Mouse (Mus musculus) left cerebral cortex, adult 2 months (tissue): ENCODE measurements around the gene Astn2. TPM values are rescaled to one million over a fixed set of nuclear protein-coding genes. Genes with fewer than 3 reads are reported as not detected.

ENCODE experiments used
- DNase-seq, 2 experiments: peaks; one replicate each; pipeline ENCODE4 v3.0.0; 2021 to 2022; ENCODE audit warnings: low spot score in 2 of 2, mixed read lengths in 1 of 2; ENCODE audit errors: extremely low spot score in 1 of 2
- H3K27ac ChIP-seq: fragments of 200-600 bp; 2 replicates; pipeline ENCODE4 v1.8.1; 2022
- H3K4me3 ChIP-seq: fragments of 200-600 bp; 2 replicates; pipeline ENCODE4 v1.8.1; 2022
- CTCF ChIP-seq: fragments of 200-600 bp; IDR thresholded peaks from 2 replicates; pipeline ENCODE4 v1.8.1; 2022; ENCODE audit warnings: antibody characterized with exemption, mild to moderate bottlenecking, moderate library complexity
- intact Hi-C: fragments of 180-260 bp; cut with DNase I; formaldehyde crosslinking; loops from one replicate; pipeline ENCODE4 v1.15.1; 2025
- total RNA-seq, 2 experiments: library from RNA; stranded (reverse); gene quantifications; 2 replicates each; pipeline ENCODE4 v1.2.3; 2021

Astn2 gene
- total RNA-seq, 2 experiments from 2014 or later = 38.3 to 40.3 TPM

- H3K4me3 ChIP-seq = no peak overlapping the region
- no peak for DNase-seq
- TF ChIP-seq CTCF = no peak
- intact Hi-C loops = no loop called here
- no peak overlapping the region for H3K27ac ChIP-seq
Observed at GRCm38 (mm10) chr4:65874236-65874781, 530.1 kb downstream of the Astn2 start.

GRCm38 (mm10) chr4:65864551-65864950 is 539.9 kb downstream of the Astn2 start:
- Histone ChIP-seq H3K27ac (no peak overlapping the region), H3K4me3 (no peak overlapping the region)
- DNase-seq = no peak
- no peak for TF ChIP-seq CTCF
- intact Hi-C loops = no loop called here

GRCm38 (mm10) chr4:65843191-65843590 is 561.2 kb downstream of the Astn2 start:
- Histone ChIP-seq H3K4me3 (no peak overlapping the region), H3K27ac (no peak overlapping the region)
- DNase-seq = no peak
- no peak for TF ChIP-seq CTCF
- intact Hi-C loops = no loop called here

GRCm38 (mm10) chr4:65839550-65840000 is 564.8 kb downstream of the Astn2 start:
- peak; percentile 10; the same call in 1 of the 2 replicates for TF ChIP-seq CTCF
- intact Hi-C loops = loop anchor here (5.0 to 10.0 kb wide), 3 partner anchors 145 to 565 kb away; partner anchors contain the start of gene Astn2
- Histone ChIP-seq H3K4me3 (no peak overlapping the region), H3K27ac (peak overlapping the region; percentile 58)
- DNase-seq = peak; percentile 18 to 37

- Histone ChIP-seq H3K27ac (peak overlapping the region; percentile 13; the same call in 1 of the 2 replicates), H3K4me3 (no peak overlapping the region)
- intact Hi-C loops = loop anchor here (5.0 to 10.0 kb wide), 3 partner anchors 144 to 566 kb away; partner anchors contain the start of gene Astn2
- no peak for DNase-seq
- TF ChIP-seq CTCF = no peak; the same call in 1 of the 2 replicates
Observed at GRCm38 (mm10) chr4:65838781-65839180, 565.6 kb downstream of the Astn2 start.

GRCm38 (mm10) chr4:65832971-65833370 is 571.4 kb downstream of the Astn2 start:
- intact Hi-C loops = loop anchor here (10.0 kb wide), 2 partner anchors 138 to 572 kb away; partner anchors contain the start of gene Astn2
- no peak overlapping the region for H3K4me3 ChIP-seq
- H3K27ac ChIP-seq = peak overlapping the region; percentile 6; the same call in 1 of the 2 replicates
- no peak for DNase-seq
- TF ChIP-seq CTCF = no peak

GRCm38 (mm10) chr4:65831872-65832271 is 572.5 kb downstream of the Astn2 start:
- no peak overlapping the region for H3K27ac ChIP-seq
- H3K4me3 ChIP-seq = no peak overlapping the region
- no peak for DNase-seq
- intact Hi-C loops = loop anchor here (10.0 kb wide), 2 partner anchors 137 to 573 kb away; partner anchors contain the start of gene Astn2
- TF ChIP-seq CTCF = no peak

- TF ChIP-seq CTCF = no peak
- Histone ChIP-seq H3K27ac (no peak overlapping the region), H3K4me3 (no peak overlapping the region)
- DNase-seq = no peak
- intact Hi-C loops = loop anchor here (10.0 kb wide), 2 partner anchors 136 to 574 kb away; partner anchors contain the start of gene Astn2
Observed at GRCm38 (mm10) chr4:65830495-65830894, 573.9 kb downstream of the Astn2 start.

GRCm38 (mm10) chr4:65821070-65821469 is 583.3 kb downstream of the Astn2 start:
- intact Hi-C loops = no loop called here
- no peak for TF ChIP-seq CTCF
- DNase-seq = no peak
- Histone ChIP-seq H3K27ac (no peak overlapping the region), H3K4me3 (no peak overlapping the region)

- Histone ChIP-seq H3K4me3 (no peak overlapping the region), H3K27ac (no peak overlapping the region)
- TF ChIP-seq CTCF = no peak
- no peak for DNase-seq
- intact Hi-C loops = no loop called here
Observed at GRCm38 (mm10) chr4:65820236-65820635, 584.2 kb downstream of the Astn2 start.

GRCm38 (mm10) chr4:65819835-65820234 is 584.6 kb downstream of the Astn2 start:
- TF ChIP-seq CTCF = no peak
- DNase-seq = no peak
- H3K27ac ChIP-seq = no peak overlapping the region
- intact Hi-C loops = no loop called here
- H3K4me3 ChIP-seq = no peak overlapping the region

- no peak overlapping the region for H3K4me3 ChIP-seq
- intact Hi-C loops = no loop called here
- DNase-seq = no peak
- TF ChIP-seq CTCF = no peak
- no peak overlapping the region for H3K27ac ChIP-seq
Observed at GRCm38 (mm10) chr4:65814176-65814535, 590.3 kb downstream of the Astn2 start.

GRCm38 (mm10) chr4:65813500-65814175 is 590.8 kb downstream of the Astn2 start:
- TF ChIP-seq CTCF = no peak
- Histone ChIP-seq H3K27ac (no peak overlapping the region), H3K4me3 (no peak overlapping the region)
- intact Hi-C loops = no loop called here
- no peak for DNase-seq
